Comparison of ENCODE assay signal across 13 mouse cellular contexts in genomic region chr5:25665516-25665915, GRCm38 (mm10).
"Had no signal": no experiment of that assay in that cellular context is flagged by ENCODE, and none has a peak within 500 bp of the region (broad histone marks: within the 10 kb centered on the region; RNA-seq: fewer than 3 reads in every experiment).

No protein-coding gene starts in this region.

- H3K27ac ChIP-seq: liver, embryonic 15.5 days; midbrain, embryonic 10.5 days; neural tube, embryonic 15.5 days; stomach, embryonic 15.5 days had no signal

- ATAC-seq: lung, postnatal 0 days had no signal

- H3K27me3 ChIP-seq: liver, embryonic 15.5 days; neural tube, embryonic 15.5 days; stomach, embryonic 15.5 days had no signal

- H3K9me3 ChIP-seq: liver, embryonic 15.5 days; midbrain, embryonic 10.5 days; neural tube, embryonic 15.5 days; stomach, embryonic 15.5 days had no signal

- H3K4me3 ChIP-seq: liver, embryonic 15.5 days; midbrain, embryonic 10.5 days; myocyte; neural tube, embryonic 15.5 days; stomach, embryonic 15.5 days had no signal

- H3K9ac ChIP-seq: liver, embryonic 15.5 days; neural tube, embryonic 15.5 days; stomach, embryonic 15.5 days had no signal

- H3K4me2 ChIP-seq: liver, embryonic 11.5 days; liver, embryonic 15.5 days; neural tube, embryonic 15.5 days; stomach, embryonic 15.5 days had no signal

- DNase-seq: kidney, adult 8-10 months; kidney, postnatal 25 days; lung, adult 2 months; lung, postnatal 36 days; thymus, adult 2 months; thymus, postnatal 25 days had no signal

- H3K4me1 ChIP-seq: liver, embryonic 15.5 days; neural tube, embryonic 15.5 days had no signal

- H3K36me3 ChIP-seq: liver, embryonic 15.5 days; midbrain, embryonic 10.5 days; neural tube, embryonic 15.5 days; stomach, embryonic 15.5 days had no signal
